Mouse (Mus musculus) liver, embryonic 14.5 days (tissue): Measurements from ENCODE around the gene Afg1l. TPM values are rescaled to one million over a fixed set of nuclear protein-coding genes. Genes with fewer than 3 reads are reported as not detected.

Experiments used
- ATAC-seq: fragments of 200-750 bp; cut with Nextera tagmentation; 2 replicates; pipeline ENCODE4 v1.8.0; 2017; ENCODE audit warnings: moderate number of reproducible peaks, mild to moderate bottlenecking, moderate library complexity; ENCODE audit not compliant: insufficient read depth
- DNase-seq, 3 experiments: peaks; one replicate each; pipeline ENCODE4 v3.0.0-alpha.2; 2012 to 2013; ENCODE audit warnings: low read depth in 3 of 3, low spot score in 3 of 3
- H3K27ac ChIP-seq: fragments of 300-500 bp; sonication (generic); 2 replicates; pipeline ENCODE4 v1.5.1; 2014; ENCODE audit warnings: moderate library complexity, mild to moderate bottlenecking, control low read depth, inconsistent platforms
- H3K27me3 ChIP-seq: fragments of 300-500 bp; sonication (generic); 2 replicates; pipeline ENCODE4 v1.6.1; 2014; ENCODE audit warnings: mild to moderate bottlenecking, low read length, moderate library complexity; ENCODE audit not compliant: control insufficient read depth, insufficient read depth
- H3K36me3 ChIP-seq: fragments of 300-500 bp; sonication (generic); replicated peaks from 2 replicates; pipeline ENCODE4 v1.6.1; 2014; ENCODE audit warnings: low read depth; ENCODE audit not compliant: control insufficient read depth, insufficient read depth
- H3K4me1 ChIP-seq, 2 experiments: fragments of 200-500 bp in 1 of 2; fragments of 300-500 bp in 1 of 2; sonication (generic) in 1 of 2; replicated peaks; 2 replicates each; pipeline ENCODE4 v1.6.1; 2012 to 2014; ENCODE audit warnings: antibody characterized with exemption in 1 of 2, inconsistent platforms in 1 of 2, low read length in 1 of 2; ENCODE audit not compliant: control insufficient read depth in 2 of 2, insufficient read depth in 2 of 2
- H3K4me2 ChIP-seq: fragments of 300-500 bp; sonication (generic); 2 replicates; pipeline ENCODE4 v1.6.1; 2014; ENCODE audit warnings: low read depth, mild to moderate bottlenecking, control low read depth, moderate library complexity
- H3K4me3 ChIP-seq, 2 experiments: fragments of 200-500 bp in 1 of 2; fragments of 300-500 bp in 1 of 2; sonication (generic) in 1 of 2; 2 replicates each; pipeline ENCODE4 v1.5.1; 2012 to 2014; ENCODE audit warnings: low read depth in 2 of 2, low read length in 2 of 2, mild to moderate bottlenecking in 2 of 2, control low read depth in 1 of 2, inconsistent platforms in 1 of 2, moderate library complexity in 1 of 2; ENCODE audit not compliant: insufficient read depth in 1 of 2
- H3K9ac ChIP-seq: fragments of 300-500 bp; sonication (generic); replicated peaks from 2 replicates; pipeline ENCODE4 v1.6.1; 2014; ENCODE audit warnings: mild to moderate bottlenecking, control low read depth, moderate library complexity
- H3K9me3 ChIP-seq: fragments of 300-500 bp; sonication (generic); 2 replicates; pipeline ENCODE4 v1.6.1; 2016; ENCODE audit warnings: low read length, mixed read lengths; ENCODE audit not compliant: control insufficient read depth
- CTCF ChIP-seq: IDR thresholded peaks from 2 replicates; pipeline ENCODE4 v1.5.1; 2016; ENCODE audit warnings: antibody characterized with exemption, low read depth, control low read depth
- EP300 ChIP-seq: IDR thresholded peaks from 2 replicates; pipeline ENCODE4 v1.6.1; 2016; ENCODE audit warnings: antibody characterized with exemption, low read depth
- WGBS: fragments of 180-500 bp; shearing (Covaris S2); extraction: QIAGEN DNeasy Blood & Tissue Kit; methylation state at CpG from one replicate; pipeline ENCODE4 v1.1.7; 2014; ENCODE audit not compliant: insufficient replicate concordance; 5-methylcytosine and 5-hydroxymethylcytosine counted together
- polyA plus RNA-seq, 2 experiments: library from polyadenylated mRNA; depleted of rRNA in 1 of 2; stranded (reverse) in 1 of 2; unstranded in 1 of 2; fragments of >200 nt; fragmentation: Nextera tagmentation in 1 of 2; extraction: Ambion mirVana in 1 of 2; gene quantifications; 2 replicates each; pipeline versions ENCODE4 v1.2.1 to v1.2.3; 2012 to 2014

Gene Afg1l
- polyA plus RNA-seq, 2 experiments = 1.8 to 2.2 TPM

- ATAC-seq (no peak), DNase-seq (no peak)
- Histone ChIP-seq H3K27me3 (no peaks in the 10 kb centered on the region), H3K4me1 (no peaks in the 10 kb centered on the region), H3K4me3 (no peak overlapping the region), H3K9ac (no peak overlapping the region), H3K9me3 (no peaks in the 10 kb centered on the region), H3K4me2 (no peak overlapping the region), H3K36me3 (no peaks in the 10 kb centered on the region), H3K27ac (no peak overlapping the region)
- WGBS = 67% methylated on average over 11 of the region's 11 CpGs
- TF ChIP-seq CTCF = no peak
- no peak for TF ChIP-seq EP300
Measured at GRCm38 (mm10) chr10:42390436-42390835, 87.9 kb downstream of the Afg1l start.

GRCm38 (mm10) chr10:42388181-42388580 is 90.2 kb downstream of the Afg1l start:
- no peak overlapping the region for H3K9ac ChIP-seq
- no peak for TF ChIP-seq EP300
- no peak for TF ChIP-seq CTCF
- H3K4me3 ChIP-seq = no peak overlapping the region
- H3K27me3 ChIP-seq = no peaks in the 10 kb centered on the region
- no peaks in the 10 kb centered on the region for H3K4me1 ChIP-seq
- H3K4me2 ChIP-seq = no peak overlapping the region
- DNase-seq = no peak
- no peaks in the 10 kb centered on the region for H3K36me3 ChIP-seq
- no peaks in the 10 kb centered on the region for H3K9me3 ChIP-seq
- no peak overlapping the region for H3K27ac ChIP-seq
- no peak for ATAC-seq

GRCm38 (mm10) chr10:42384946-42385644 is 93.3 kb downstream of the Afg1l start:
- Histone ChIP-seq H3K4me2 (no peak overlapping the region), H3K36me3 (no peaks in the 10 kb centered on the region), H3K4me1 (no peaks in the 10 kb centered on the region), H3K9ac (no peak overlapping the region), H3K9me3 (no peaks in the 10 kb centered on the region), H3K4me3 (no peak overlapping the region), H3K27ac (no peak overlapping the region), H3K27me3 (no peaks in the 10 kb centered on the region)
- WGBS = 69% methylated on average over 13 of the region's 13 CpGs
- TF ChIP-seq CTCF (no peak), EP300 (no peak)
- DNase-seq = no peak
- ATAC-seq = no peak

GRCm38 (mm10) chr10:42383708-42384107 is 94.7 kb downstream of the Afg1l start:
- WGBS = 71% methylated on average over 6 of the region's 6 CpGs
- no peak for TF ChIP-seq CTCF
- no peak for TF ChIP-seq EP300

GRCm38 (mm10) chr10:42364216-42364615 is 114.1 kb downstream of the Afg1l start:
- 69% methylated on average over 10 of the region's 10 CpGs for WGBS
- no peak for TF ChIP-seq CTCF
- TF ChIP-seq EP300 = no peak
- H3K27ac ChIP-seq = no peak overlapping the region

More at GRCm38 (mm10) chr10:42383708-42384107, 94.7 kb downstream of the Afg1l start:
- no peaks in the 10 kb centered on the region for H3K27me3 ChIP-seq
- no peak overlapping the region for H3K4me2 ChIP-seq
- no peak for ATAC-seq
- DNase-seq = no peak
- H3K9me3 ChIP-seq = no peaks in the 10 kb centered on the region
- no peak overlapping the region for H3K27ac ChIP-seq
- H3K4me3 ChIP-seq = no peak overlapping the region
- no peak overlapping the region for H3K9ac ChIP-seq
- no peaks in the 10 kb centered on the region for H3K36me3 ChIP-seq
- no peaks in the 10 kb centered on the region for H3K4me1 ChIP-seq

More at GRCm38 (mm10) chr10:42364216-42364615, 114.1 kb downstream of the Afg1l start:
- H3K4me3 ChIP-seq = no peak overlapping the region
- DNase-seq = no peak
- no peak overlapping the region for H3K9ac ChIP-seq
- H3K27me3 ChIP-seq = no peaks in the 10 kb centered on the region
- H3K4me1 ChIP-seq = 0 out of 4 replicates have a peak, but pooled peaks cover 0 to 3% of the 10 kb centered on the region in 2 experiments
- no peaks in the 10 kb centered on the region for H3K36me3 ChIP-seq
- no peak overlapping the region for H3K4me2 ChIP-seq
- H3K9me3 ChIP-seq = no peaks in the 10 kb centered on the region
- ATAC-seq = no peak
